Mouse (Mus musculus): Measurements from ENCODE around the gene Tcap. TPM values are rescaled to one million over a fixed set of nuclear protein-coding genes. Genes with fewer than 3 reads are reported as not detected.

Tcap gene
- polyA plus RNA-seq, 1 experiment from 2014 or later = not detected

- H3K4me3 ChIP-seq = peak within 1 kb of the TSS; percentile 84
- H3K36me3 ChIP-seq (replicated peaks) = no peaks in the 10 kb centered on the region
- H3K27me3 ChIP-seq (replicated peaks; ENCODE audit: low read depth, poor library complexity, severe bottlenecking) = peaks cover 38% of the 10 kb centered on the region
- peak within 1 kb of the TSS; percentile 91 for H3K27ac ChIP-seq (replicated peaks)
- no peaks in the 10 kb centered on the region for H3K9me3 ChIP-seq
- DNase-seq (ENCODE audit: low spot score) = peak; percentile 95
- 1% methylated on average over 60 of the region's 60 CpGs for WGBS
- H3K4me1 ChIP-seq = peaks cover 72% of the 10 kb centered on the region
Measured at GRCm38 (mm10) chr11:98358161-98359083, 25.2 kb upstream of the Tcap start, which contains the start of gene Stard3. TSS of gene Stard3 (plus strand) at chr11:98358368.

- Histone ChIP-seq H3K27ac (replicated peaks) (peak overlapping the region; percentile 80), H3K4me1 (peaks cover 54% of the 10 kb centered on the region)
- DNase-seq (ENCODE audit: low spot score) = peak; percentile 24
Measured at GRCm38 (mm10) chr11:98360866-98361521, 22.6 kb upstream of the Tcap start.

GRCm38 (mm10) chr11:98363817-98364216 is 19.8 kb upstream of the Tcap start:
- Histone ChIP-seq H3K36me3 (replicated peaks) (no peaks in the 10 kb centered on the region; the same call in 1 of the 2 replicates), H3K4me3 (no peak overlapping the region), H3K27ac (replicated peaks) (no peak overlapping the region), H3K4me1 (peaks cover 41% of the 10 kb centered on the region), H3K27me3 (replicated peaks; ENCODE audit: low read depth, poor library complexity, severe bottlenecking) (no peaks in the 10 kb centered on the region), H3K9me3 (no peaks in the 10 kb centered on the region)
- WGBS = 81% methylated on average over 5 of the region's 5 CpGs
- no peak for DNase-seq (ENCODE audit: low spot score)

More at GRCm38 (mm10) chr11:98360866-98361521, 22.6 kb upstream of the Tcap start:
- Histone ChIP-seq H3K4me3 (peak overlapping the region; percentile 36), H3K27me3 (replicated peaks; ENCODE audit: low read depth, poor library complexity, severe bottlenecking) (peaks cover 16% of the 10 kb centered on the region), H3K9me3 (no peaks in the 10 kb centered on the region), H3K36me3 (replicated peaks) (no peaks in the 10 kb centered on the region)
- WGBS = 44% methylated on average over 9 of the region's 9 CpGs

GRCm38 (mm10) chr11:98364410-98364809 is 19.2 kb upstream of the Tcap start:
- H3K27ac ChIP-seq (replicated peaks) = no peak overlapping the region
- no peak for DNase-seq (ENCODE audit: low spot score)
- H3K9me3 ChIP-seq = no peaks in the 10 kb centered on the region
- H3K4me1 ChIP-seq = peaks cover 35% of the 10 kb centered on the region
- WGBS = 91% methylated on average over 5 of the region's 5 CpGs
- no peaks in the 10 kb centered on the region; the same call in 1 of the 2 replicates for H3K36me3 ChIP-seq (replicated peaks)
- no peak overlapping the region for H3K4me3 ChIP-seq
- H3K27me3 ChIP-seq (replicated peaks; ENCODE audit: low read depth, poor library complexity, severe bottlenecking) = no peaks in the 10 kb centered on the region

- no peak overlapping the region for H3K27ac ChIP-seq (replicated peaks)
- WGBS = 78% methylated on average over 10 of the region's 10 CpGs
- no peak overlapping the region for H3K4me3 ChIP-seq
- no peaks in the 10 kb centered on the region; the same call in 1 of the 2 replicates for H3K36me3 ChIP-seq (replicated peaks)
- H3K27me3 ChIP-seq (replicated peaks; ENCODE audit: low read depth, poor library complexity, severe bottlenecking) = no peaks in the 10 kb centered on the region
- no peak for DNase-seq (ENCODE audit: low spot score)
- peaks cover 28% of the 10 kb centered on the region for H3K4me1 ChIP-seq
- H3K9me3 ChIP-seq = no peaks in the 10 kb centered on the region
Measured at GRCm38 (mm10) chr11:98366290-98366689, 17.3 kb upstream of the Tcap start.

DNA sequence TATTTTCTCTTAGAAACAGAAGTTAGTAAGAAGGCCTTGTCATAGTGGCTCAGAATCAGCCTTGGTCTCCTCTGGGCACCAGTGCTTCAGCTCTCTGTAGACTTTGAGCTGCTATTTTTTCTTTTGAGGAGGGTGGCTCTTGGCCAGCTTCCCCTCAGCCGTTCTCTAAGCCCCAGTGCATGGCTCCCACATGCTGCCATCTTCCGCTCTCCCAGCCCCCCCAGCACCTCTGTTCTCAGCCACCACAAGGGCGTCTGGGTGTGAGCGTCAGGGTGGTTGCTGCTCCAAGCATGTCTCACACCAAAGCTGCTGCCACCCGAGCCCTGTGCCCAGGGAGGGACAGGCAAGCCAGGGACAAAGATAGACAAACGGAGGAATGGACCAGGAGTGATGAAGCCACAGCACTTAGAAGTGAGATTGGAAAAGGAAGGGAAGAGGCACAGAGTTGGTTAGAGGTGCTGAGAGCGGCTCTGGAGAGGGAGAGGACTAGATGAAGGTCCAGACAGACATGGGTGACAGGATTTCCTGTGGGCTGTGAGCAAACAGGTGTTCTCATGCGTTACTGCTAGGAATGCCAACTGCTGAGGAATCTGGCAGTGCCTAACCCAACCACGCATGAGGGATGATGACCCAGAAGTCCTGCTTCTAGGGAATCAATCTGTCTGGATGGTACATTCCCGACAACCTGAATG is 16.3 kb upstream of the Tcap start:
- Histone ChIP-seq H3K9me3 (no peaks in the 10 kb centered on the region), H3K4me3 (no peak overlapping the region), H3K27me3 (replicated peaks; ENCODE audit: low read depth, poor library complexity, severe bottlenecking) (no peaks in the 10 kb centered on the region), H3K27ac (replicated peaks) (no peak overlapping the region), H3K4me1 (peaks cover 28% of the 10 kb centered on the region), H3K36me3 (replicated peaks) (no peaks in the 10 kb centered on the region; the same call in 1 of the 2 replicates)
- DNase-seq (ENCODE audit: low spot score) = no peak
- 85% methylated on average over 10 of the region's 10 CpGs for WGBS

- H3K36me3 ChIP-seq (replicated peaks) = no peaks in the 10 kb centered on the region; the same call in 1 of the 2 replicates
- H3K27ac ChIP-seq (replicated peaks) = no peak overlapping the region
- DNase-seq (ENCODE audit: low spot score) = no peak
- H3K4me1 ChIP-seq = peaks cover 26% of the 10 kb centered on the region
- H3K27me3 ChIP-seq (replicated peaks; ENCODE audit: low read depth, poor library complexity, severe bottlenecking) = no peaks in the 10 kb centered on the region
- WGBS = 84% methylated on average over 7 of the region's 7 CpGs
- H3K4me3 ChIP-seq = no peak overlapping the region
- no peaks in the 10 kb centered on the region for H3K9me3 ChIP-seq
Measured at GRCm38 (mm10) chr11:98367863-98368186, 15.8 kb upstream of the Tcap start.

DNA sequence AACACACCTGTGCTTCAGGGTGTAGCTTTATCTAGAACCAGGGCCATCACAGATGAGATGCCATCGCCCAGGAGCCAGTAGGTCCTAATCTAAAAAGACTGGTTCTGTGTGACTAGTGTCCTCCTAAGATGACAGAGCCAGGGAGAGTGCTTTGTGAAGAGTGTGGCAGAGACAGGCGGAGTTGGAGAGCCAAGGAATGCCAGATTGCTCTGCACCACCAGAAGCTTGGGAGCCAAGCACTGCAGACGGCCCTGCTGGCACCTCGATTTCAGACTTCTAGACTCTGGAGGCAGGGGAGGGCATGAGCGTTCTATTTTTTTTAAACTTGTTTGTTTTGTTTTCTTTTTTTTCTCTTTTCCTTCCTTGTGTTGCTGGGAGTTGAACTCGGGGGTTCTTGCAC is 14.3 kb upstream of the Tcap start:
- Histone ChIP-seq H3K27ac (replicated peaks) (no peak overlapping the region), H3K27me3 (replicated peaks; ENCODE audit: low read depth, poor library complexity, severe bottlenecking) (no peaks in the 10 kb centered on the region)
- WGBS = 82% methylated on average over 6 of the region's 6 CpGs

GRCm38 (mm10) chr11:98370588-98370987 is 13.0 kb upstream of the Tcap start:
- H3K4me3 ChIP-seq = no peak overlapping the region
- H3K4me1 ChIP-seq = peaks cover 23% of the 10 kb centered on the region
- 79% methylated on average over 2 of the region's 2 CpGs for WGBS
- DNase-seq (ENCODE audit: low spot score) = no peak
- no peaks in the 10 kb centered on the region for H3K27me3 ChIP-seq (replicated peaks; ENCODE audit: low read depth, poor library complexity, severe bottlenecking)
- no peaks in the 10 kb centered on the region for H3K9me3 ChIP-seq
- H3K36me3 ChIP-seq (replicated peaks) = peaks cover 21% of the 10 kb centered on the region
- H3K27ac ChIP-seq (replicated peaks) = 0 out of 2 replicates have a peak overlapping the region, but pooled peaks have one; percentile 75

More for the DNA sequence above, 14.3 kb upstream of the Tcap start:
- Histone ChIP-seq H3K4me3 (no peak overlapping the region), H3K36me3 (replicated peaks) (peaks cover 9% of the 10 kb centered on the region), H3K4me1 (peaks cover 23% of the 10 kb centered on the region), H3K9me3 (no peaks in the 10 kb centered on the region)
- DNase-seq (ENCODE audit: low spot score) = no peak

DNA sequence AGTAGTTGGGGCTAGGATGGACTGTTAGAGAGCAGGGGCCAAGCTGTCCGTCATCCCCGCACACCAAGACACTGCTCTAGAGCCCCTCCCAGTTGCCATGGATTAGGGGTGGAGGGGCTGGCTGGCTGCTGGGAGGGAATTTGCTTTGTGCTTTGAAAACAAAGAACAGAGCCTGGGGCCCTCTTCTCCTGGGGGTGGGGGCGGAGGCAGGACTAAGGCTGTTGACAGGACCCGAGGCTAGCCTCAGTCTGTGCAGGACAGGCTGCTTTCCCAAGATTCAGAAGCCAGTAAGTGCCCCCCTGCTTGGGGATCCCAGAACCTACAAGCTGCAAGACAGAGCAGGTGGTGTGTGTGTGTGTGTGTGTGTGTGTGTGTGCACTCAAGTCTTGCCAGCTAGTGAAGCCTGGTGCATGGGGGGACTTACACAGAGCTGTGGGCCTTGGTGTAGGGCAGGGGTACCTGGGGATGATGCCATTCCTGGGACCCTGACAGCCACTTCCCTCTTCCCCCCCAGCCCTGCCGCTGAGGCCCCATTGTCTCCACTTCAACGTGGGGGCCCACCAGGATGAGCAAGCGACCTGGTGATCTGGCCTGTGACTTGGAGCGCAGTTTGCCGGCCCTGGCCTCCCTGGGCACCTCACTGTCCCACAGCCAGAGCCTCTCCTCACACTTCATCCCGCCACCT is 11.9 kb upstream of the Tcap start:
- WGBS = 35% methylated on average over 10 of the region's 10 CpGs
- peak overlapping the region; percentile 32 for H3K4me3 ChIP-seq
- H3K36me3 ChIP-seq (replicated peaks) = peaks cover 32% of the 10 kb centered on the region
- peak overlapping the region; percentile 75 for H3K27ac ChIP-seq (replicated peaks)
- peak; percentile 39 for DNase-seq (ENCODE audit: low spot score)
- H3K9me3 ChIP-seq = no peaks in the 10 kb centered on the region
- peaks cover 23% of the 10 kb centered on the region for H3K4me1 ChIP-seq
- no peaks in the 10 kb centered on the region for H3K27me3 ChIP-seq (replicated peaks; ENCODE audit: low read depth, poor library complexity, severe bottlenecking)

GRCm38 (mm10) chr11:98372406-98372805 is 11.2 kb upstream of the Tcap start:
- Histone ChIP-seq H3K36me3 (replicated peaks) (peaks cover 39% of the 10 kb centered on the region), H3K27me3 (replicated peaks; ENCODE audit: low read depth, poor library complexity, severe bottlenecking) (no peaks in the 10 kb centered on the region), H3K9me3 (no peaks in the 10 kb centered on the region), H3K4me1 (peaks cover 26% of the 10 kb centered on the region), H3K4me3 (0 out of 2 replicates have a peak overlapping the region, but pooled peaks have one; percentile 32), H3K27ac (replicated peaks) (peak overlapping the region; percentile 75; the same call in 1 of the 2 replicates)
- WGBS = 7% methylated on average over 2 of the region's 2 CpGs
- peak; percentile 71 for DNase-seq (ENCODE audit: low spot score)

GRCm38 (mm10) chr11:98373244-98373643 is 10.4 kb upstream of the Tcap start:
- Histone ChIP-seq H3K27me3 (replicated peaks; ENCODE audit: low read depth, poor library complexity, severe bottlenecking) (no peaks in the 10 kb centered on the region), H3K36me3 (replicated peaks) (peaks cover 48% of the 10 kb centered on the region), H3K4me1 (peaks cover 26% of the 10 kb centered on the region), H3K4me3 (no peak overlapping the region), H3K27ac (replicated peaks) (no peak overlapping the region), H3K9me3 (no peaks in the 10 kb centered on the region)
- DNase-seq (ENCODE audit: low spot score) = no peak
- WGBS = 88% methylated on average over 6 of the region's 6 CpGs

Measured in embryonic facial prominence, embryonic 10.5 days (tissue).